Mouse (Mus musculus) embryo, embryonic 9.5 days (tissue): ENCODE data around the gene Ddx54.

Experiments used
- DNase-seq: peaks from one replicate; pipeline ENCODE4 v3.0.0-alpha.2; 2017; ENCODE audit errors: extremely low spot score

Gene Ddx54

GRCm38 (mm10) chr5:120612442-120612821 is at the start of gene Ddx54, which contains the start of gene Rita1:
Ddx54 (plus strand) TSS chr5:120612739.
Rita1 (minus strand) TSS chr5:120612589.
- peak; percentile 99 for DNase-seq

- peak; percentile 61 for DNase-seq
Observed at GRCm38 (mm10) chr5:120562956-120563913, 49.3 kb upstream of the Ddx54 start.

GRCm38 (mm10) chr5:120563914-120564311 is 48.6 kb upstream of the Ddx54 start:
- no peak for DNase-seq

- no peak for DNase-seq
Observed at GRCm38 (mm10) chr5:120565171-120565905, 47.2 kb upstream of the Ddx54 start.

- no peak for DNase-seq
Observed at GRCm38 (mm10) chr5:120566101-120566500, 46.4 kb upstream of the Ddx54 start.

- no peak for DNase-seq
Observed at GRCm38 (mm10) chr5:120566681-120567252, 45.8 kb upstream of the Ddx54 start.

GRCm38 (mm10) chr5:120567253-120567701 is 45.3 kb upstream of the Ddx54 start:
- DNase-seq: peak; percentile 67

GRCm38 (mm10) chr5:120567761-120568211 is 44.8 kb upstream of the Ddx54 start:
- DNase-seq: no peak

- DNase-seq: no peak
Observed at GRCm38 (mm10) chr5:120568336-120568768, 44.2 kb upstream of the Ddx54 start.

- DNase-seq: no peak
Observed at GRCm38 (mm10) chr5:120568964-120569363, 43.6 kb upstream of the Ddx54 start.

- DNase-seq: no peak
Observed at GRCm38 (mm10) chr5:120569791-120570190, 42.7 kb upstream of the Ddx54 start.

- DNase-seq: no peak
Observed at GRCm38 (mm10) chr5:120570289-120570897, 42.1 kb upstream of the Ddx54 start.

GRCm38 (mm10) chr5:120571056-120571740 is 41.3 kb upstream of the Ddx54 start:
- no peak for DNase-seq

GRCm38 (mm10) chr5:120574469-120575063 is 38.0 kb upstream of the Ddx54 start:
- no peak for DNase-seq

- DNase-seq: no peak
Observed at GRCm38 (mm10) chr5:120576781-120577301, 35.7 kb upstream of the Ddx54 start.

GRCm38 (mm10) chr5:120577935-120578441 is 34.6 kb upstream of the Ddx54 start:
- DNase-seq: peak; percentile 50

GRCm38 (mm10) chr5:120578504-120579081 is 33.9 kb upstream of the Ddx54 start:
- peak; percentile 66 for DNase-seq

- no peak for DNase-seq
Observed at GRCm38 (mm10) chr5:120579211-120579897, 33.2 kb upstream of the Ddx54 start.
